Comparison of ENCODE assay signal across 25 mouse cellular contexts in the genomic region with DNA sequence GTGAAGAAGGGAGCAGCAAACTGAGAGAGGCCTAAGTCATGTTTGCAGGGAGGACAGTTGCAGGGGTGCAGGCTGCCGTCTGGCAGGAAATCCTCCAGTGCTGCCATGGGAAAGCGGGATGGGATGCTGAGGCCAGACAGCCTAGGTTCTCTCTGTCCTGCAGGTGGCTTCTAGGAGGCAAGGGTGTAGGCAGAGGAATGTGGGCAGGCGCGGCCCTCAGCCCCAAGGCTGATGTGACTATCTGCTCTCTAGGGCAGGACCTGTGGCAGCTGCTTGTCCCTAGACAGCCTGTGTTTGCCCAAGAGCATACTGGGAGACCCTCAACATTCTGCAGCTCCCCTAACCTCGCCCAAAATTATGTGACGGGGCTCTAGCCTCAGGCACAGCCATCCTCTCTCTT. TPM values are rescaled to one million over a fixed set of nuclear protein-coding genes. Genes with fewer than 3 reads are reported as not detected.
A peak's percentile ranks its signal among the peaks of the same experiment; 100 is the strongest.
DNase-seq lines count a peak whose midpoint lies in the region; ATAC-seq and TF ChIP-seq lines count a peak whose summit lies in the region.
"Had no signal": no experiment of that assay in that cellular context is flagged by ENCODE, and none has a peak within 500 bp of the region (broad histone marks: within the 10 kb centered on the region; RNA-seq: fewer than 3 reads in every experiment).

No protein-coding gene starts in this region.

- peaks cover 17% of the 10 kb centered on the region for H3K9me3 ChIP-seq in forebrain, embryonic 10.5 days
- H3K9me3 ChIP-seq in forebrain, embryonic 12.5 days: peaks cover 6% of the 10 kb centered on the region; the same call in 1 of the 2 replicates
- H3K9me3 ChIP-seq in lung, postnatal 0 days (ENCODE audit: low read length): no peaks in the 10 kb centered on the region
- H3K9me3 ChIP-seq: embryonic facial prominence, embryonic 13.5 days; embryonic facial prominence, embryonic 15.5 days had no signal

- H3K4me1 ChIP-seq in forebrain, embryonic 10.5 days: peaks cover 43% of the 10 kb centered on the region
- peaks cover 25% of the 10 kb centered on the region for H3K4me1 ChIP-seq in forebrain, embryonic 12.5 days
- peaks cover 5% of the 10 kb centered on the region for H3K4me1 ChIP-seq in lung, postnatal 0 days (ENCODE audit: insufficient read depth, low read depth, low read length)
- peaks cover 2% of the 10 kb centered on the region for H3K4me1 ChIP-seq in lung, adult 2 months (ENCODE audit: control insufficient read depth, insufficient read depth, low read length)

- peaks cover 91% of the 10 kb centered on the region for H3K27me3 ChIP-seq in forebrain, embryonic 10.5 days (ENCODE audit: poor library complexity, severe bottlenecking)
- H3K27me3 ChIP-seq in forebrain, embryonic 12.5 days: peaks cover 63% of the 10 kb centered on the region
- H3K27me3 ChIP-seq in lung, postnatal 0 days (replicated peaks; ENCODE audit: insufficient read depth, low read length): no peaks in the 10 kb centered on the region

- H3K27ac ChIP-seq in forebrain, embryonic 10.5 days: peak overlapping the region; percentile 72
- no peak overlapping the region for H3K27ac ChIP-seq in forebrain, embryonic 12.5 days
- no peak overlapping the region; the same call in 1 of the 2 replicates for H3K27ac ChIP-seq in lung, postnatal 0 days (ENCODE audit: low read length)
- H3K27ac ChIP-seq: embryonic facial prominence, embryonic 13.5 days; embryonic facial prominence, embryonic 15.5 days had no signal

- TF ChIP-seq EP300 in lung, postnatal 0 days (IDR thresholded peaks at IDR 0.05): no peak

- TF ChIP-seq POLR2A in lung, adult 2 months (IDR thresholded peaks at IDR 0.05; ENCODE audit: borderline replicate concordance, extremely low read depth, low read depth, low read length): no peak

- no peak overlapping the region for H3K9ac ChIP-seq in forebrain, embryonic 12.5 days
- H3K9ac ChIP-seq in lung, postnatal 0 days (replicated peaks; ENCODE audit: low read depth): no peak overlapping the region
- H3K9ac ChIP-seq: embryonic facial prominence, embryonic 13.5 days; embryonic facial prominence, embryonic 15.5 days had no signal

- DNase-seq in forebrain, embryonic 10.5 days (ENCODE audit: extremely low spot score, low spot score): no peak
- no peak for DNase-seq in lung, postnatal 0 days (ENCODE audit: low spot score)
- DNase-seq in lung, adult 2 months: no peak
- peak; percentile 55 for DNase-seq in ZHBTc4 (ENCODE audit: low read depth, low spot score)
- DNase-seq in spleen, adult 18-20 months: no peak
- DNase-seq: adrenal gland, adult 2 months; adrenal gland, postnatal 10 days; adrenal gland, postnatal 25 days; B cell, adult 2 months; cerebellum, adult 11 months; cerebellum, adult 18-20 months; cerebellum, adult 8-10 months; cerebellum, adult 9-11 months; cerebellum, postnatal 14 days; cerebellum, postnatal 36 days; embryo, embryonic 11 days had no signal

- peak; percentile 17; the same call in 1 of the 2 replicates for TF ChIP-seq CTCF in lung, postnatal 0 days (IDR thresholded peaks at IDR 0.05)
- no peak for TF ChIP-seq CTCF in lung, adult 2 months (IDR thresholded peaks at IDR 0.05; ENCODE audit: insufficient read depth, low read length)

- WGBS in forebrain, embryonic 10.5 days: 23% methylated on average over 6 of the region's 6 CpGs
- 13% methylated on average over 6 of the region's 6 CpGs for WGBS in forebrain, embryonic 12.5 days
- 18% methylated on average over 6 of the region's 6 CpGs for WGBS in lung, postnatal 0 days
- 32% methylated on average over 6 of the region's 6 CpGs for WGBS in lung, adult 2 months

- H3K4me2 ChIP-seq in forebrain, embryonic 12.5 days: no peak overlapping the region
- no peak overlapping the region for H3K4me2 ChIP-seq in lung, postnatal 0 days (replicated peaks; ENCODE audit: low read depth, low read length)
- H3K4me2 ChIP-seq: embryonic facial prominence, embryonic 13.5 days; embryonic facial prominence, embryonic 15.5 days had no signal

- no peak for ATAC-seq in forebrain, embryonic 12.5 days (ENCODE audit: low FRiP score)
- peak; percentile 59 for ATAC-seq in lung, postnatal 0 days
- ATAC-seq: CD4-positive, CD25-positive, alpha-beta regulatory T cell, adult 4 months; forebrain, embryonic 14.5 days; forebrain, embryonic 16.5 days; Patski had no signal

- H3K4me3 ChIP-seq in forebrain, embryonic 10.5 days: no peak overlapping the region
- no peak overlapping the region for H3K4me3 ChIP-seq in forebrain, embryonic 12.5 days (replicated peaks)
- H3K4me3 ChIP-seq in lung, postnatal 0 days (ENCODE audit: low read depth, low read length): no peak overlapping the region
- H3K4me3 ChIP-seq in lung, adult 2 months (replicated peaks; ENCODE audit: extremely low read depth, low read depth, low read length): no peak overlapping the region
- H3K4me3 ChIP-seq: embryonic facial prominence, embryonic 13.5 days; embryonic facial prominence, embryonic 15.5 days; erythroblast, embryonic 14.5 days had no signal

- peaks cover 7% of the 10 kb centered on the region; the same call in 1 of the 2 replicates for H3K36me3 ChIP-seq in forebrain, embryonic 10.5 days (replicated peaks)
- H3K36me3 ChIP-seq in forebrain, embryonic 12.5 days (replicated peaks): no peaks in the 10 kb centered on the region
- H3K36me3 ChIP-seq in lung, postnatal 0 days (ENCODE audit: insufficient read depth, low read length): no peaks in the 10 kb centered on the region
- H3K36me3 ChIP-seq: embryonic facial prominence, embryonic 13.5 days; embryonic facial prominence, embryonic 15.5 days; G1E had no signal

RNA-seq across cellular contexts. Expression of a gene that starts 23.8 kb away (rescaled TPM):
- 8.4 and 11.8 TPM in 2 replicates for polyA plus RNA-seq in forebrain, embryonic 10.5 days (2016; fragmentation: Nextera tagmentation; extraction: Ambion mirVana)
- 4.9 and 6.8 TPM in 2 replicates for polyA plus RNA-seq in forebrain, embryonic 12.5 days (2016; fragmentation: Nextera tagmentation; extraction: Ambion mirVana)
- polyA plus RNA-seq in lung, postnatal 0 days (2015; fragmentation: Nextera tagmentation; extraction: Ambion mirVana): 12.6 and 18.9 TPM in 2 replicates
- 9.4 and 15.4 TPM in 2 replicates for polyA plus RNA-seq in lung, adult 2 months (2012; rRNA removed)
- polyA plus RNA-seq: adrenal gland, adult 2 months; CD4-positive, CD25-positive, alpha-beta regulatory T cell, adult 4 months; G1E; Patski had no signal

RNA-seq across cellular contexts. Expression of a gene that starts 38.7 kb away (rescaled TPM):
- polyA plus RNA-seq in forebrain, embryonic 10.5 days (2016; fragmentation: Nextera tagmentation; extraction: Ambion mirVana): 613 and 629 TPM in 2 replicates
- 539 and 565 TPM in 2 replicates for polyA plus RNA-seq in forebrain, embryonic 12.5 days (2016; fragmentation: Nextera tagmentation; extraction: Ambion mirVana)
- polyA plus RNA-seq in lung, postnatal 0 days (2015; fragmentation: Nextera tagmentation; extraction: Ambion mirVana): 630 and 647 TPM in 2 replicates
- 525 and 566 TPM in 2 replicates for polyA plus RNA-seq in lung, adult 2 months (2012; rRNA removed)

RNA-seq across cellular contexts. Expression of a gene that starts 40.0 kb away (rescaled TPM):
- 9.9 and 10.9 TPM in 2 replicates for polyA plus RNA-seq in forebrain, embryonic 10.5 days (2016; fragmentation: Nextera tagmentation; extraction: Ambion mirVana)
- 4.9 and 5.3 TPM in 2 replicates for polyA plus RNA-seq in forebrain, embryonic 12.5 days (2016; fragmentation: Nextera tagmentation; extraction: Ambion mirVana)
- 9.7 and 10.5 TPM in 2 replicates for polyA plus RNA-seq in lung, postnatal 0 days (2015; fragmentation: Nextera tagmentation; extraction: Ambion mirVana)
- 6.9 and 7.8 TPM in 2 replicates for polyA plus RNA-seq in lung, adult 2 months (2012; rRNA removed)
- polyA plus RNA-seq: CD4-positive, CD25-positive, alpha-beta regulatory T cell, adult 4 months; erythroblast, embryonic 14.5 days; G1E had no signal

RNA-seq across cellular contexts. Expression of a gene that starts 58.6 kb away (rescaled TPM):
- 44.8 and 46.8 TPM in 2 replicates for polyA plus RNA-seq in forebrain, embryonic 10.5 days (2016; fragmentation: Nextera tagmentation; extraction: Ambion mirVana)
- polyA plus RNA-seq in forebrain, embryonic 12.5 days (2016; fragmentation: Nextera tagmentation; extraction: Ambion mirVana): 36.2 and 38.4 TPM in 2 replicates
- polyA plus RNA-seq in lung, postnatal 0 days (2015; fragmentation: Nextera tagmentation; extraction: Ambion mirVana): 32.9 and 34.8 TPM in 2 replicates
- polyA plus RNA-seq in lung, adult 2 months (2012; rRNA removed): 23.5 and 29.2 TPM in 2 replicates
